Mouse (Mus musculus) cerebellum, postnatal 14 days (tissue): ENCODE measurements around the gene Boll.

ENCODE experiments used
- DNase-seq, 2 experiments: peaks; one replicate each; pipeline ENCODE4 v3.0.0; 2021; ENCODE audit warnings: mixed read lengths in 2 of 2

The Boll gene

DNA sequence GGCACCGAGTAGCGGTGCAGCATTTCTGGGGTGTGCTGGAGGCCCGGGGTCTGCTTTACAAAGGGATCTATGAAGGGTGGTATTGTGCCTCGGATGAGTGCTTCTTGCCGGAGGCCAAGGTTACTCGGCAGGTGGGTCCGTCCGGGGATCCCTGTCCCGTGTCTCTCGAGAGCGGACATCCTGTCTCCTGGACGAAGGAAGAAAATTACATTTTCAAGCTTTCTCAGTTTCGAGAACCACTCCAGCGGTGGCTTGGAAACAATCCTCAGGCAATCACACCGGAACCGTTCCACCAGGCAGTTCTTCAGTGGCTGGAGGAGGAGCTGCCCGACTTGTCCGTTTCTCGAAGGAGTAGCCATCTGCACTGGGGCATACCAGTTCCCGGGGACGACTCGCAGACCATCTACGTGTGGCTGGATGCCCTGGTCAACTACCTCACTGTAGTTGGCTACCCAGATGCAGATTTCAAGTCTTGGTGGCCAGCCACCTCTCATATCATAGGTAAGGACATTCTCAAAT lies 125.6 kb downstream of the Boll start:
- DNase-seq, result peak; percentile 47 to 48

DNA sequence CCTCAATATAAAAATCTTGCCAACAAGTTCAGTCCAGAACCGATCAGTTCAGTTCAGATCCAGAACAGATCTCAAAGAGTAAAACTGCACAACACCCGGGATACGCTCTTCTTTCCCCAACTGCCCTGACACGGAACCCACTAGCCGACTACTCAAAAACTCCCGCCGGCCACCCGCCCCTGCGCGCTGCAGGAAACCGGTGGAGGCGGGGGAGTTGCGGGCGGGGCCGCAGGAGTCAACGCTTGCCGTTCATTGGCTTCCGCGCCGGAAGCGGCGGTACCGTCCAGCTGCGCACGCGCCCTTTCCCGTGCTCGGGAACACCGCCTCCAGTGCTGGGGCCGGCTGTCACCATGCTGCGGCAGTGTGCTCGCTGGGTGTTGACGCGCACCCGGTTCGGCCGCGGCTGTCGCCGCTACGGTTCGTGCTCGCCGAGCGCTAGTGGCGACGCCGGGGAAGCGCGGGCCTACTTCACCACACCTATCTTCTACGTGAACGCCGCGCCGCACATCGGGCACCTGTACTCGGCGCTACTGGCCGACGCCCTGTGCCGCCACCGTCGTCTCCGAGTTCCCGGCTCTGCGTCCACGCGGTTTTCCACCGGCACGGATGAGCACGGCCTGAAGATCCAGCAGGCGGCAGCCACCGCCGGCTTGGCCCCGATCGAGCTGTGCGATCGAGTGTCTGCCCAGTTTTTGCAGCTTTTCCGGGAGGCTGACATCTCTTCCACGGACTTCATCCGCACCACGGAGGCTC lies 126.2 kb downstream of the Boll start, which contains the start of gene Mars2:
TSS of gene Mars2 (plus strand) at position 288 of the 753 bp plus-strand sequence.
- DNase-seq, result peak; percentile 97

DNA sequence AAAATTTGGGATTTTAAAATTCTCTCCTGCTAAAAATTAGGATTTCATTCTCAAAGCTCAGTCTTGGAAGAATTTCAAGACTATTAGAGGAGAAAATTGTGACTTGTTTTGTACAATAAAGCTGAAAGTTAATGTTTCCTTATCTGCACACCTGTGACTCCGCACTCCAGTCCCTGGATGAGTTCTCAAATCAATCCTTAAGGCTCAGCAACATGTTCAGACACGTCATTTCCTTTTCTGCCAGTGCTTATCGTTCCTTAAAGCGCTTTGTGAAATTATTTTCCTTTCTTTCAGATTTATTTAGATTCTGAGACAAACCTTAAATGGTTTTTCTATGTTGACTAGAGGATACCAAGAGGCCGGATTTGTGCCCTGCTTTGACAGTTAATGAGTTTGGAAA lies 126.8 kb downstream of the Boll start:
- DNase-seq, result no peak

DNA sequence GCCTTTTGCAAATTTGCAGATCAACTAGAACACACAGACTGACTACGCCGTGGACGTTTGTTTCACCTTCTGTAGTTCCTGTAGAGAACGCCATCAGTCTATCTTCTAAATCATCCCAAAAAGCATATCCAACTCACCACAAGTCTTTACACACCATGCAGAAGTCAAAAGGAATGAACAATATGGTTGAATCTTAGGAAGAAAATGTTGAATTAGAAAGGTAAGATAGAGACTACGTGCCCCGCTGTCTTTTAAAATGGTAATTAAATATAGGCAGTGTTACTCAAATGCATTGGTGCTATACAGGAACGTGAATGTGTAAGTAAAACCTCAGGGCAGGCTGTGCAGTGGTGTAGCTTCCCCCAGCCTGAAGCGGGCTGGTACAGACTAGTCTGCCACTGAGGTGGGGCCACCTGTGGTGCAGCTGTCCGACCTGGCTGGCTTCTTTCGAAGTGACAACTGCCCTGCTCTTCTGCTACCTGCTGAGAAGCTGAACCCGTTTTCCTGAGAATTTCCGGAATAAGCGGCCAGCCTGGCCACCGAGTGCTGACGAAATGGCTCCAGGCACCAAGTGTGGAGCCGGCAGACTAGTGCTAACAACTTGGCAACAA lies 128.3 kb downstream of the Boll start:
- DNase-seq, result no peak

DNA sequence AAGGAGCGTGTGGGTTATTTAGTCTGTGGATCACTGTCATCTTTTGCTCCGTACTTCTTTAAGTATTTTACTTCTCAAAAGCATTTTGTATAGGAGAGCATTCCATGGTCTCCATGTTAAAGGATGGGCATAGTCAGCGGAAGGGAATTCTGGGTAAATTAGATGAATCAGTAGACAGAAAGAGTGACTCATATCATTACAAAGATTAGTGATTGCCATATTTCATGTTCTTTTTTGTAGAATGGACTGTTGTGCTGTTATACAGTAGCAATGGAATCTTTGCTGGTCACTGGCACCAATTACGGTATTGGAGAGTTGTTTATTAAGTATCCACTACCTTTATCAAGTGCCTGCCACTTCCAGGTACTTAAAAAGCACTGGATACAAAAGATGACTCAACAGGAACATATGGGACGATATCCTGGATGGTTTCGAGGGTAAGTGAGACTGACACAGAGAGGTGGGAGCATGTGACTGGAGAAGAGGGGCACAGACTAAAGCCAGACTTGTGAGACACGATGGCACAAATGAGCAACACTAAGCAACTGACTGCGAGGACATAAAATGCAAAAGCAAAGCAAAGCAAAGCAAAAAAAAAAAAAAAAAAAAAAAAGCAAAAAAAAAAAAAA lies 134.9 kb downstream of the Boll start:
- no peak for DNase-seq

DNA sequence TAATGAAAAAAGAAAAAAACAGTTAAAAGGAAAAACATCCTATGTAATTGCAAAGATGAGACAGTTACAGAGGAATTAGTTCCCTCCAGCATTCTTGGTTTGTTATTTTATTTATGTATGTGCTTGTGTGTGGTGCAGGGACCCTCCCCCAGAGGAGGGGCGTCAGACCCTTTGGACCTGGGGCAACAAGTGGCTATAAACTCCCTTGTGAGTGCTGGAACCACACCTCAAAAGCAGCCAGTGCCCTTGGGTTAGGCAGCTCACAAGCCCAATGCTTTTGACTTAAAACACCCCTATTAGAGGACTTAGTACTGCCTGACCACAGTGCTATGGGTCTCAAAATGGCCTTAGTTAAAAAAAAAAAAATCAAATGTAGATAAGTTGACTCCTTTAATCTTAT lies 135.9 kb downstream of the Boll start:
- no peak for DNase-seq

DNA sequence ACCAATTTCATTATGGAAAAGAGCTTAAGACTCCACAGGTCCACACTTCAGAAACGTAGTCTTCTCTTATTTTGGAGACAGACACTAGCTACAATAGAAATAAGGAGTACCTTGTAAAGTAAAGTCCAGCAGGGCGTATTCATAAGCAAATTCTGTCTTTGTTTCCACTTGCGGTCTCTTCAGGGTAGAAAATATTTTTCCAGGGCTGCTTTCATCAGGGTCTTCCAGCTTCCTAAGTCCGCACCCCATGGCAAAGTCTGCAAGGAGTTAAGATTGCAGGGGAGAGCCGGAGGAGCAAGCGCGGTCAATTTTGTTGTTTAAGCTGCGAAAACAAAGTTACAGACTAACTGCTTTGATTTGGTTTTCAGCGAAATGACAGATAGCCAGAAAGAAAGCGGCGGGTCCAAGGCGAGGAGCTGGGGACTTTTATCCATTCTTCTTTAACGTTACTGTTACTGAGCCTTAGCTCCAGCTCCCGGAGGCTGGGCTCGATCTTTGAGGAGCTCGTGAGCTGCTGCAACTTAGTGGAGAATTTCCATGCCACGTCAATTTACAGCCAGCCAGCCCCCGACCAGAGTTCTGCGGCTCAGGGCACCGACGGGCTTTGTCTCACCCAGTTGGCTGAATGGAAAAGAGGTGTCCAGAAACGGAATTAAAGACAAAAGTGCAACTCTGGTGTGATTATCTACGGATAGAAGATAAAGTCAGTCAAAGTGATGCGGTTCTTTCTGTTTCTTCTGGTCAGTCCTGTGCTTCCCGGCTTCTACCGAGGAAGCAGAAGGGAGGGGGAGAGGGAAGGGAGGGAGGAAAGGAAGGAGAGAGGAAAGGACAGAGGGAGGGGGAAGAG lies 137.0 kb downstream of the Boll start, which contains the start of gene Rftn2:
TSS of gene Rftn2 (minus strand) at position 772 of the 847 bp plus-strand sequence.
- peak in 1 of 2 experiments; percentile 26 for DNase-seq

DNA sequence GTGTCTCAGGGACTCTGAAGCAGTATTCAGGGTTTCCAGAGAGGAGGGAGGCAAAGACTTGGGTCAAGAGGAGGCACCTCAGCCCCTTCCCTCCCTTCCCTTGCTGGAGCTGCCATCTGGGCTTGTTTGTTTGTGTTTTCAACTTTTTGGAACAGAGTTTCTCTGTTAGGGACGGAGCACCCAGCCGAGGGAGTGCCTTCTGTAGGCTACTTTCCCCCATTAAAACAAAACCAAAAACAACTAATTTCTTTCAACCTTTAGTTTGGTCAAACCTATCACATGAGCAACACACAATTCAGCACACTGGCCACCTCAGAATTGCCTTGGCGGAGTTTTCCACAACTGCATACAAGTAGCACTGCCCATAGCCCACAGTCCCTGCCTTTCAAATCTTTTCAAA lies 137.9 kb downstream of the Boll start:
- DNase-seq, result no peak

DNA sequence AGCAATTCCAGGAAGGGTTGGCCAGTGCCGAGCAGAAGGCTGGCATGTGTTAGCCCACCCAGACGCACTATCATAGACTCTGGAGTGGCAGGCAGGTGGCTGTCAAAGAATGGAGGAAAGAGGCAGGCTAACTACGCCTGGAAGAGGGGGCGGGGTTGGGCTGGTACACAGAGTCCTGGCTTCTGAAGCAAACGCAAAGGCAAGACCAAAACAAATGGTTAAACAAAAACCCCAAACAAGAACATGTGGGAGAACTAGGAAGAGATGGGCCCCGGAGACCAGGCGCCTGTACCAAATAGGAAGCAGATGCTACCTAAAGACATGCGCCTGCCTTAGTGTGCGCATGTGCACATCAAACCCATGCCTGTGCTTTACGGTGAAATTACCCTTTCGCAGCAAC lies 139.2 kb downstream of the Boll start:
- DNase-seq, result peak; percentile 50 to 59

DNA sequence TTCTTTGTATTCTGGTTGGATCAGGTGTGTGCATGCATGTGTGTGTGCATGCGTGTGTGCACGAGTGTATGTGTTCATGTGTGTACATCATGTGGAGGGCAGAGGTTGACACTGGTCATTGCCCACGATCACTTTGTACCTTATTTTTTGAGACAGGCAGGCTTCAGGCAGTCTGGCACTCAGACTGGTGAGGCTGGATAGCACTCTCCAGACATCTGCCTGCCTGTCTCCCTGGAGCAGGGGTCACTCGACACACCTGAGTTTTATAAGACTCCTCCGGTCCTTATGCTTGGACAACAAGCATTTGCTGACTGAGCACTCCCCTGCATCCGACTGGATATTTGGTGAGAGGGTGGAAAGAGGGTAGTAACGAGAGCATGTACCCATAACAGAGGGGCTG lies 140.2 kb downstream of the Boll start:
- no peak for DNase-seq

DNA sequence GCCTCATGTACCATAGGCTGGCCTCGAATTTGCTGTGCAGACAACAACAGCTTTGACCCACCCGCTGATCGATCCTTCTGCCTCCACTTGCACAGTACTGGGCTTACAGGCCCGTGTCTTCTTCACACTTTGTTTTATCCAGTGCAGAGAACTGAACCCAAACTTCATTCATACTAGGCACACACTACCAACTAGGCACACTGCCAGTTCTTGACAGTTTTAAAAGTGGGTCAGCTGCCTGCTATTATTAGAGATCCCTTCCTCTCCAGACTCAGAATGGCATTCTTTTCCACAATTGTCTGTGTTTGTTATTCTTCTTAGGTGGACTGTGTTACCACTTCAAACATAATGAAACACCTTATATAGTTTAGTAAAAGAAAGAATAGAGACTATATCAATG lies 141.9 kb downstream of the Boll start:
- peak; percentile 31 to 46 for DNase-seq

DNA sequence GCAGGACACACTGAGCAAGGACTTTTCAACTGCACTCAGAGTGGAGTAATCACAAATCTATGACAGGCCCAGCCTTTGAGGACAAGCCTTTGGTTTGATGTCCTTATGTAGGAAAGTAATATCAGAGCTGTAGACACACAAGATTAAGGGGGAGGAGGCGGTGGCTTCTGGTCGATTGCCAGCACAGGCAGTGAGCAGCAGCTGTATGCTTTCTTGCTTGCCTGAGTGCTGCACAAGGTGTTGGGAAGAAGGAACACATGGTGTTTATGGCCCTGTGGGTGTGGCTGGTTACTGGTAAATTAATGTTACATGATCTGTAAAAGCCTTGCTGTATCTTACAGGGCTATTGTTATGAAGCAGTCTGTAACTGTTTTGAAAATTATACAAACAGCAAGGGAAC lies 146.1 kb downstream of the Boll start:
- no peak for DNase-seq

DNA sequence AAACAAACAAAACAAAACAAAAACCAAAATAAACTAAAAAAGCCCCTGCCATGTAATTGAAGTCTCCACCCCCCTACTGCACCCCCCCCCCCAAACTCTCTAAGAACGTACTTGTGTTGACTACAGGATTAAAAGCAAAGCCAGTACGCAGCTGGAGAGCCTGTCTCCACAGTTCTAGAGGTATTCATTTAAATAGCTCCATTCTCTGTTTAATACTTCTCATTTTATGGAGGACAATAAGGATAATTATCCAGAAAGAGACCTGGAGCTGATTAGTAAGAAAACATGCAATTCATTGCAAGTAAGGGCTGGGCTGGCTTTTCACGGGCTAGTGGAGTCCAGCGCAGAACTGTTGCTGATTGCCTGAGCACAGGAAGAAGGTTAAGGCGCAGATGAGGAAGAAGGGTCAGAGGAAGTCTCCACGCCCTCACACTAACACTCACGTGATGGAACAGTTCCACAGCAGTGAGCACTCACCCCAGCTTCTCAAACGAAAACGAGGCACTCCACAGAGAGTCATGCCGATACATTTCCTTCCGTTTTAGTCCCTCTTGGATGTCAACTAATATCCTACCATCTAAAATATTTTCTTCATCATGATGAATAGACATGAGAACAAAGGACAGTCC lies 148.0 kb downstream of the Boll start:
- no peak for DNase-seq

DNA sequence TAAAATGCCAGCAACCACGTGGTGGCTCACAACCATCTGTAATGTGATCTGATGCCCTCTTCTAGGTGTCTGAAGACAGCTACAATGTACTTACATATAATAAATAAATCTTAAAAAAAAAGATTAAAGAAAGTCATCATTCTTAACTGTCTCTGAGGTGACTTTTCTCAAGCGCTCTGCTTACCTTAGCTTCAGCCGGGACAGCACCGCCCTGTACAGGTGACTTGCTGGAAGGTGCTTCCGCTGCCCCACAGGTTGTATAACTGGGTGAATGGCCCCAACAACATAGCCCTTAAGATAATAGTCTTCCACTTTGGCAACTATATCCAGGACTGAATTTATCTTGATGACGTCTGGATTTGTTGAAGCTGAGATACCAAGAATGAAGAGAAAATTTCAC lies 149.3 kb downstream of the Boll start:
- no peak for DNase-seq

DNA sequence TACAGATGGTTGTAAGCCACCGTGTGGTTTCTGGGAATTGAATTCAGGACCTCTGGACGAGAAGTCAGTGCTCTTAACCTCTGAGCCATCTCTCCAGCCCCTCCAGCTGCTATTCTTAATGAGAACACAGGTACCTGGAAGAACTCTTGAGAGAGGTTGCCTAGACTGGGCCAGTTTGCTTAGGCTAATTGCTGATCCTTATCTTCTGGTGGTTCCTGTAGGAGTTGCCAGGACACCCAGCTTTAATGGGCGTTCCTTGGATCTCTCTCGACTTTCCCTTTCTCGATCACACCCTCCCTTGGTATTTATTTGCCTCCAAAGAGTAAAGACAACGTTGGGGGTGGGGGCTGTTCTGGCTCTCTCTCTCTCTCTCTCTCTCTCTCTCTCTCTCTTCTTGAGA lies 149.8 kb downstream of the Boll start:
- no peak for DNase-seq

DNA sequence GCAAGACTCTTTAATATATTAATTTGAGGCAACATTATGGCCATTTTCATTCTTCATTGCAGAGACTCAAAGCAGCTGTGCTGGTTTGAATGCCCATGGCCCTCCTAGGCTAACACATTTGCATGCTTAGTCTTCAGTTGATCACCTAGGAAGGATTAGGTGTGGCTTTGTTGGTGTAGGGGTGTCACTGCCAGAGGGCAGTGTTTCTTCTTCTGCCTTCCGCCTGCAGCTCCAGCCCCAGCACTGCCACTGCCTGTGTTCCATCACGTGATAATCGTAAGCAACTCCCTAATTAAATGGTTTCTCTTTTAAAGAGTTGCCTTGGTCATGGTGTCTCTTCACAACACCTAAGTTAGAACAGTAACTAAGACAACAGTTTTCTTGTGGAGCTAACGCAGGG lies 150.5 kb downstream of the Boll start:
- DNase-seq, result no peak

DNA sequence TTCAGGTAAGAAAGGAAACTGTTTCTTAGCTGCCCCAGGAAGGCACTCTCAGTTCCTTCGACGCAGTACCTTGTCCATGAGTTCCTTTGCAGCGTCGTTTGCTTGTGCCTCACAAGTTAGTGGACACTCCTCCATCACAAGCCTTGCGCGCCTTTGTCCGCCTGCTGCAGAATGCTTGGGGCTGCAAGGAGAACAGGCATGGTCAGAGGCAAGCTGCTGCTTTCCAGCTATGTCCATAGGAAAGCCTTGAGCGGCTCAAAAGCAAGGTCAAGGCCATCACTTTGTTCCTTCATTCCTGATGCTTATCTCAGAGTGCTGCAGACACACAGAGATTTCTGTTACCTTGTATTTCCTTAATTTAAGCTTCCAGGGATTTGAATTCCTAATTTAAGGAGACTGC lies 152.2 kb downstream of the Boll start:
- DNase-seq, result no peak

DNA sequence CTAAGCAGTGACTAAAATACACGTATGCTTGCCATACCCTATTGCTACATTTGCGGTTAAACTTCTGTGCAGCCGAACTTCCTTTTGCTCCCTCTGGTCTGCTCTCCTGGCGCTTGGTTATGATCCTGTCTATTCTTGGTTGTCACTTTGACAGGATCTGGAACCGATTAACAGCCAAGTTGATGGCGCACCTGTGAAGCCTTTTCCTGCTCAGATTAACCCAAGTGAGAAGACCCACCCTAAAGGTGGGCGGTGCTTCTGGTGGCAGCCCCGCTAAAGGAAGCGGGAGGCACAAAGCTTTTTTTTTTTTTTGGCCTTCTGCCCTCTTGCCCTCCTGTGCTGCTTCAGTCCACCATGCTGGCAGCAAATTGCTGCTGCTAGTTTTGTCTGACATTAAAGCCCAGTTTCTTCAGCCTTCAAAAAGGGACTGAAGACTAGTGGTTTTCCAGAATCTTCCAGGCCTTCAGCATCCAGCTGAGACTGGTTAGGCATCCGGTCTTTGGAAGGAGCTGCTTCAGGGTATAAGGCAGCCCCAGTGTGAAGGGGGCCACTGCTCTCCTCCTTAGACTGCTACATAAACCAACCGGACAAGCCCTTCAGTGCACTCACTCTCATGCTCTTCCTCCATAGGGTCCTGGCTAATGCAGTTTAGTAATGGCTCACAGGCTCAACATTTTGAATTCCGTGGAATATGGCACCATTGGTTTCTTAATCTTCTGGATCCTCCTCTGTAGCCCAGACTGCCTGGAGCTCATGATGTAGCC lies 152.9 kb downstream of the Boll start:
- DNase-seq, result peak in 1 of 2 experiments; percentile 16

DNA sequence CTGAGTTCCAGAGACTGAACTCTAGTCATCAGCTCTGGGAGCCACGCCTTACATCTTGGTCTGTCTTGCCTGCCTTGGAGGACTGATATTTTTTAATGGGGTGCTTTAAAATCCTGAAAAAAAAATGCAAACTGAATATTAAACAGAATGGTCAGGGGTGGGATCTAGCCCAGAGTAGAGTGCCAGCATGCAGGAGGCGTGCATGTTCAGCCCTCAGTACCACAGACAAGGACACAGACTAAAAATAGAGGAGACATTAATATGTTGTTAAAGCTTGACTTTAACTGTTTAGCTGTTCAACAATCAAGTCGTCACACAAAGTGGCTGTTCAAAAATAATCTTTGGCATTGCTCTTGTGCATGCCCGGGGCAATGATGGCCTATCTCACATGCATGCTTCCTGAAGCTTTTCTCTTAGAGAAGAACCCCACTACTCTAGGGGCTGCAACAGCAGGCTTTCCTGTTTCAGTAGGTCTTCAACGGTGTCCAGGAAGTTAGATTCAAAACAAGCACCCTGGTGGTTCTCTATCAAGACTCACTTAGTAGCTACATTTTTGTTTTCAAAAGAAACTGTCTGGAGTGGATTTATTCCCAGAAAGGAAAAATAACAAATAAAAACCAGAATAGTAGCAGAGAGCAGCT lies 154.6 kb downstream of the Boll start:
- no peak for DNase-seq

DNA sequence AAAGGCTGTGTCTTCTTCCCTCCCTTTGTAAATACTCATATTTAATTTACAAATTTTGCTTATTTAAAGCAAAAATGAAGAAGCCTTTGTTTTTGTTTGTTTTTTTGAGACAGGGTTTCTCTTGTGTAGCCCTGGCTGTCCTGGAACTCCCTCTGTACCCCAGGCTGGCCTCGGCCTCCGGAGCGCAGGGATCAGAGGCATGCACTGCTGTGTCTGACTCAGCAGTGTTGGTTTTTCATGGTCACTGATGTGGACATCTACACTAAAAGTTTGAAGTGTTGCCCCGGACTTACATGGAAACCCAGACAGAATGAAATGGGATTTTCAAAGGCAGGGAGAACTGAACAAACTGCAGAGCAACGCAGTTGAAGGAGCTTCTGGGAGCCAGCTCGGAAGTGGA lies 155.7 kb downstream of the Boll start:
- no peak for DNase-seq

DNA sequence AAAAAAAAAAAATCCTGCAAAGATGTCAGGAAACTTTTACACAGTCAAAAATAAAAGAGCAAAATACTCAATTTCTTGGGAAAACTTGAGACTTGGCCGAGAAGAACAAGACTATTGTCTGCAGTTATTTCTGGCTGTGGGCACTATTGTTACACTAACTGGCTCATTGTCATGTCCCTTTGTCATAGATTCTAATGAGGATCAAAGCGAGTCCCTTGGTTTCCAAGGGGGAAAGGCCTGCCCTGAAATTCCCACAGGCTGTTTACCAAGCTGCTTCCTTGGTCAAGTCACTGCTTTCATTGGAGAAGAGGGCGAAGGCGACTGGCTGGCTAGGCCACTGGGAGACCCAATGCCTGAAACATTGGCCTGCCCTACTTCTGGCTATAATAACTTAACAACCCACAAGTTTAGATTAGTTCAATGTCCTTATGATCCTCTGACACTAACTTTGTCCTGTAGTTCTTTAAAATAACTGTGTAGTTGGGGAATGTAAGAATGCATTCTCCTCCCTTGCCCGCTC lies 157.4 kb downstream of the Boll start:
- no peak for DNase-seq
